Mouse (Mus musculus) heart, embryonic 13.5 days (tissue): ENCODE data around the gene Dhtkd1. TPM values are rescaled to one million over a fixed set of nuclear protein-coding genes. Genes with fewer than 3 reads are reported as not detected.

Experiments
- ATAC-seq: fragments of 200-750 bp; cut with Nextera tagmentation; 2 replicates; pipeline ENCODE4 v1.8.0; 2017; ENCODE audit warnings: moderate TSS enrichment; ENCODE audit not compliant: insufficient number of reproducible peaks, low FRiP score, low TSS enrichment; ENCODE audit errors: extremely low read depth
- H3K27ac ChIP-seq: fragments of 300-500 bp; sonication (generic); replicated peaks from 2 replicates; pipeline ENCODE4 v1.5.1; 2015; ENCODE audit warnings: moderate library complexity, mild to moderate bottlenecking, inconsistent platforms
- H3K27me3 ChIP-seq: fragments of 300-500 bp; sonication (generic); replicated peaks from 2 replicates; pipeline ENCODE4 v1.6.1; 2015; ENCODE audit warnings: mild to moderate bottlenecking, inconsistent platforms
- H3K36me3 ChIP-seq: fragments of 300-500 bp; sonication (generic); 2 replicates; pipeline ENCODE4 v1.6.1; 2015; ENCODE audit warnings: mild to moderate bottlenecking, inconsistent platforms
- H3K4me1 ChIP-seq: fragments of 300-500 bp; sonication (generic); 2 replicates; pipeline ENCODE4 v1.6.1; 2015; ENCODE audit warnings: inconsistent platforms
- H3K4me2 ChIP-seq: fragments of 300-500 bp; sonication (generic); 2 replicates; pipeline ENCODE4 v1.6.1; 2015; ENCODE audit warnings: inconsistent platforms, mild to moderate bottlenecking, moderate library complexity
- H3K4me3 ChIP-seq: fragments of 300-500 bp; sonication (generic); 2 replicates; pipeline ENCODE4 v1.5.1; 2015; ENCODE audit warnings: moderate library complexity, mild to moderate bottlenecking, inconsistent platforms
- H3K9ac ChIP-seq: fragments of 300-500 bp; sonication (generic); 2 replicates; pipeline ENCODE4 v1.6.1; 2015; ENCODE audit warnings: inconsistent platforms, mild to moderate bottlenecking, moderate library complexity
- H3K9me3 ChIP-seq: fragments of 300-500 bp; sonication (generic); 2 replicates; pipeline ENCODE4 v1.6.1; 2016; ENCODE audit warnings: inconsistent platforms
- WGBS: fragments of 180-500 bp; shearing (Covaris S2); methylation state at CpG from one replicate; pipeline ENCODE4 v1.1.7; 2015; ENCODE audit warnings: mixed read lengths; 5-methylcytosine and 5-hydroxymethylcytosine counted together
- polyA plus RNA-seq: library from polyadenylated mRNA; unstranded; fragments of >200 nt; fragmentation: Nextera tagmentation; extraction: Ambion mirVana; gene quantifications from 2 replicates; pipeline ENCODE4 v1.2.1, GENCODE M21; 2015

Dhtkd1 gene
- polyA plus RNA-seq, 1 experiment from 2014 or later: 1.7 TPM

GRCm38 (mm10) chr2:5889412-5889811 is 53.2 kb downstream of the Dhtkd1 start:
- Histone ChIP-seq H3K9ac (no peak overlapping the region), H3K4me1 (peaks cover 16% of the 10 kb centered on the region), H3K4me3 (no peak overlapping the region), H3K4me2 (no peak overlapping the region), H3K9me3 (no peaks in the 10 kb centered on the region), H3K36me3 (peaks cover 71% of the 10 kb centered on the region), H3K27ac (no peak overlapping the region), H3K27me3 (no peaks in the 10 kb centered on the region)
- no peak for ATAC-seq
- WGBS: 70% methylated on average over 2 of the region's 2 CpGs

GRCm38 (mm10) chr2:5888865-5889264 is 53.7 kb downstream of the Dhtkd1 start:
- WGBS: 66% methylated on average over 5 of the region's 5 CpGs
- no peaks in the 10 kb centered on the region for H3K9me3 ChIP-seq
- no peak overlapping the region for H3K4me3 ChIP-seq
- H3K4me2 ChIP-seq: no peak overlapping the region
- H3K27me3 ChIP-seq: no peaks in the 10 kb centered on the region
- H3K4me1 ChIP-seq: peaks cover 12% of the 10 kb centered on the region
- H3K9ac ChIP-seq: no peak overlapping the region; the same call in 1 of the 2 replicates
- H3K36me3 ChIP-seq: peaks cover 74% of the 10 kb centered on the region
- no peak for ATAC-seq
- no peak overlapping the region for H3K27ac ChIP-seq

- Histone ChIP-seq H3K4me2 (no peak overlapping the region), H3K9me3 (no peaks in the 10 kb centered on the region), H3K27me3 (no peaks in the 10 kb centered on the region), H3K27ac (no peak overlapping the region), H3K9ac (no peak overlapping the region), H3K4me3 (no peak overlapping the region), H3K36me3 (peaks cover 90% of the 10 kb centered on the region), H3K4me1 (no peaks in the 10 kb centered on the region)
- WGBS: 85% methylated on average over 3 of the region's 3 CpGs
- no peak for ATAC-seq
Measured at GRCm38 (mm10) chr2:5877446-5877845, 65.1 kb downstream of the Dhtkd1 start.

GRCm38 (mm10) chr2:5869746-5870145 is 72.8 kb downstream of the Dhtkd1 start:
- H3K4me1 ChIP-seq: no peaks in the 10 kb centered on the region
- WGBS: 88% methylated on average over 5 of the region's 5 CpGs
- H3K9me3 ChIP-seq: no peaks in the 10 kb centered on the region
- no peak for ATAC-seq
- no peaks in the 10 kb centered on the region for H3K27me3 ChIP-seq
- H3K4me2 ChIP-seq: no peak overlapping the region
- H3K27ac ChIP-seq: no peak overlapping the region
- no peak overlapping the region for H3K9ac ChIP-seq
- H3K36me3 ChIP-seq: peaks cover 88% of the 10 kb centered on the region
- H3K4me3 ChIP-seq: no peak overlapping the region

- no peak for ATAC-seq
- 74% methylated on average over 2 of the region's 2 CpGs for WGBS
- no peak overlapping the region for H3K4me3 ChIP-seq
- H3K27ac ChIP-seq: no peak overlapping the region
- H3K4me1 ChIP-seq: no peaks in the 10 kb centered on the region
- H3K36me3 ChIP-seq: peaks cover 88% of the 10 kb centered on the region
- no peak overlapping the region for H3K4me2 ChIP-seq
- no peaks in the 10 kb centered on the region for H3K9me3 ChIP-seq
- no peak overlapping the region for H3K9ac ChIP-seq
- no peaks in the 10 kb centered on the region for H3K27me3 ChIP-seq
Measured at GRCm38 (mm10) chr2:5867681-5868080, 74.9 kb downstream of the Dhtkd1 start.

- H3K27me3 ChIP-seq: no peaks in the 10 kb centered on the region
- H3K4me2 ChIP-seq: no peak within 1 kb of the TSS
- WGBS: 83% methylated on average over 3 of the region's 3 CpGs
- H3K9me3 ChIP-seq: no peaks in the 10 kb centered on the region
- no peaks in the 10 kb centered on the region for H3K4me1 ChIP-seq
- H3K4me3 ChIP-seq: no peak within 1 kb of the TSS
- ATAC-seq: no peak
- no peak within 1 kb of the TSS for H3K27ac ChIP-seq
- peaks cover 89% of the 10 kb centered on the region for H3K36me3 ChIP-seq
- H3K9ac ChIP-seq: no peak within 1 kb of the TSS
Measured at GRCm38 (mm10) chr2:5862834-5863233, 79.8 kb downstream of the Dhtkd1 start, which contains the start of gene Gm13199. Gene Gm13199, minus strand, starts transcription at chr2:5862934.

- 71% methylated on average over 5 of the region's 5 CpGs for WGBS
Measured at GRCm38 (mm10) chr2:5851866-5852265, 90.7 kb downstream of the Dhtkd1 start.

GRCm38 (mm10) chr2:5851116-5851515 is 91.5 kb downstream of the Dhtkd1 start:
- Histone ChIP-seq H3K36me3 (peaks cover 42% of the 10 kb centered on the region), H3K4me1 (peaks cover 9% of the 10 kb centered on the region), H3K4me3 (no peak overlapping the region), H3K27me3 (no peaks in the 10 kb centered on the region), H3K9me3 (no peaks in the 10 kb centered on the region), H3K27ac (no peak overlapping the region), H3K9ac (no peak overlapping the region), H3K4me2 (no peak overlapping the region)
- no peak for ATAC-seq
- 84% methylated on average over 9 of the region's 9 CpGs for WGBS

More at GRCm38 (mm10) chr2:5851866-5852265, 90.7 kb downstream of the Dhtkd1 start:
- no peaks in the 10 kb centered on the region for H3K27me3 ChIP-seq
- H3K4me1 ChIP-seq: peaks cover 2% of the 10 kb centered on the region; the same call in 1 of the 2 replicates
- no peaks in the 10 kb centered on the region for H3K9me3 ChIP-seq
- H3K4me2 ChIP-seq: no peak overlapping the region
- H3K27ac ChIP-seq: no peak overlapping the region
- ATAC-seq: no peak
- no peak overlapping the region for H3K9ac ChIP-seq
- H3K4me3 ChIP-seq: no peak overlapping the region
- H3K36me3 ChIP-seq: peaks cover 46% of the 10 kb centered on the region

Other genes with a start within 250 kb of the Dhtkd1 start
- gene Camk1d, start 228.3 kb downstream of the Dhtkd1 start, polyA plus RNA-seq: 1.9 and 2.2 TPM in 2 replicates
- 59.8 and 69.0 TPM in 2 replicates for gene Nudt5, start 97.8 kb downstream of the Dhtkd1 start, polyA plus RNA-seq
- 184 and 186 TPM in 2 replicates for gene Cdc123, start 97.6 kb downstream of the Dhtkd1 start, polyA plus RNA-seq
- gene Gm13199, start 79.9 kb downstream of the Dhtkd1 start, polyA plus RNA-seq: 0.44 and 0.85 TPM in 2 replicates
- gene Sec61a2, start 47.4 kb downstream of the Dhtkd1 start, polyA plus RNA-seq: 49.2 and 50.0 TPM in 2 replicates
- 5.3 and 5.6 TPM in 2 replicates for gene Upf2, start 8.7 kb upstream of the Dhtkd1 start, polyA plus RNA-seq
- gene Proser2, start 187.4 kb upstream of the Dhtkd1 start, polyA plus RNA-seq: 11.0 and 14.6 TPM in 2 replicates